Mouse (Mus musculus) myocyte (in vitro differentiated cells): Measurements from ENCODE around the gene a. TPM values are rescaled to one million over a fixed set of nuclear protein-coding genes. Genes with fewer than 3 reads are reported as not detected.
"Not testable (repeated sequence)": the region's sequence is repeated elsewhere in the genome, so short reads cannot be mapped to it uniquely, and the experiment has no call there.

Source experiments
- H3K27me3 ChIP-seq: one replicate; pipeline ENCODE4 v1.6.1; 2011; ENCODE audit not compliant: control insufficient read depth, insufficient read depth, insufficient read length
- H3K36me3 ChIP-seq: one replicate; pipeline ENCODE4 v1.6.1; 2011; ENCODE audit not compliant: control insufficient read depth, insufficient read depth
- H3K4me2 ChIP-seq: one replicate; pipeline ENCODE4 v1.6.1; 2011; ENCODE audit warnings: low read depth, control low read depth
- H3K4me3 ChIP-seq: one replicate; pipeline ENCODE4 v1.5.1; 2011; ENCODE audit warnings: mild to moderate bottlenecking, control low read depth, moderate library complexity
- H3K79me2 ChIP-seq: one replicate; pipeline ENCODE4 v1.6.1; 2011; ENCODE audit not compliant: control insufficient read depth, insufficient read depth
- H3ac ChIP-seq: one replicate; pipeline ENCODE4 v1.6.1; 2011; ENCODE audit not compliant: control insufficient read depth, insufficient read length
- CEBPB ChIP-seq: IDR thresholded peaks from 2 replicates; pipeline ENCODE4 v1.6.1; 2011; ENCODE audit warnings: mild to moderate bottlenecking, moderate library complexity; ENCODE audit not compliant: poor library complexity, insufficient read depth, severe bottlenecking
- E2F4 ChIP-seq: IDR thresholded peaks from one replicate; pipeline ENCODE4 v1.6.1; 2011; ENCODE audit warnings: mild to moderate bottlenecking, control low read depth, moderate library complexity; ENCODE audit not compliant: insufficient read depth
- MAX ChIP-seq: IDR thresholded peaks from one replicate; pipeline ENCODE4 v1.6.1; 2011; ENCODE audit warnings: low read depth, mild to moderate bottlenecking, control low read depth
- MYOD1 ChIP-seq, 3 experiments: IDR thresholded peaks; one replicate each; pipeline ENCODE4 v1.6.1; 2011; ENCODE audit warnings: control low read depth in 2 of 3, low read depth in 2 of 3, mild to moderate bottlenecking in 2 of 3, moderate library complexity in 1 of 3; ENCODE audit not compliant: insufficient read length in 2 of 3, control insufficient read depth in 1 of 3
- MYOG ChIP-seq, 3 experiments: IDR thresholded peaks; one replicate each; pipeline ENCODE4 v1.6.1; 2011; ENCODE audit warnings: control low read depth in 2 of 3, low read depth in 2 of 3, mild to moderate bottlenecking in 2 of 3; ENCODE audit not compliant: insufficient read length in 2 of 3, control insufficient read depth in 1 of 3, insufficient read depth in 1 of 3
- POLR2A ChIP-seq: IDR thresholded peaks from one replicate; pipeline ENCODE4 v1.6.1; 2011; ENCODE audit warnings: low read depth, mild to moderate bottlenecking, control low read depth, moderate library complexity; ENCODE audit not compliant: insufficient read length
- POLR2AphosphoS2 ChIP-seq: IDR thresholded peaks from one replicate; pipeline ENCODE4 v1.6.1; 2011; ENCODE audit warnings: low read depth, control low read depth; ENCODE audit not compliant: insufficient read length
- REST ChIP-seq: IDR thresholded peaks from one replicate; pipeline ENCODE4 v1.6.1; 2011; ENCODE audit warnings: mild to moderate bottlenecking, control low read depth, moderate library complexity; ENCODE audit not compliant: insufficient read depth, insufficient read length
- SRF ChIP-seq: IDR thresholded peaks from one replicate; pipeline ENCODE4 v1.6.1; 2011; ENCODE audit warnings: low read depth; ENCODE audit not compliant: control insufficient read depth, insufficient read length
- TCF12 ChIP-seq: IDR thresholded peaks from one replicate; pipeline ENCODE4 v1.6.1; 2011; ENCODE audit warnings: mild to moderate bottlenecking, control low read depth; ENCODE audit not compliant: poor library complexity, insufficient read depth, severe bottlenecking
- TCF3 ChIP-seq: IDR thresholded peaks from one replicate; pipeline ENCODE4 v1.6.1; 2011; ENCODE audit warnings: low read depth, control low read depth; ENCODE audit not compliant: insufficient read length
- USF1 ChIP-seq: IDR thresholded peaks from one replicate; pipeline ENCODE4 v1.6.1; 2011; ENCODE audit warnings: low read depth, mild to moderate bottlenecking, control low read depth, moderate library complexity
- polyA plus RNA-seq: library from polyadenylated mRNA; unstranded; fragments of >200 nt; fragmentation: generic; extraction: Trizol; gene quantifications from one replicate; pipeline ENCODE4 v1.2.1, GENCODE M21; 2012; ENCODE audit warnings: missing spikeins

a gene
- polyA plus RNA-seq, 1 experiment = not detected

- TF ChIP-seq REST (no peak), SRF (no peak), TCF3 (no peak), E2F4 (no peak), TCF12 (no peak), MYOG (IDR thresholded peaks at IDR 0.05; ENCODE audit: control insufficient read depth in 1 of 3, insufficient read depth in 1 of 3, insufficient read length in 2 of 3, low read depth in 2 of 3) (no peak), MYOD1 (IDR thresholded peaks at IDR 0.05; ENCODE audit: control insufficient read depth in 1 of 3, insufficient read length in 2 of 3, low read depth in 2 of 3) (no peak), POLR2AphosphoS2 (no peak), POLR2A (no peak), MAX (no peak), USF1 (no peak), CEBPB (no peak)
- Histone ChIP-seq H3K4me2 (no peak overlapping the region), H3K27me3 (no peaks in the 10 kb centered on the region), H3ac (no peak overlapping the region), H3K4me3 (no peak overlapping the region), H3K79me2 (peaks cover 49% of the 10 kb centered on the region), H3K36me3 (peaks cover 93% of the 10 kb centered on the region)
Measured at GRCm38 (mm10) chr2:154876621-154877020, 85.4 kb downstream of the a start.

DNA sequence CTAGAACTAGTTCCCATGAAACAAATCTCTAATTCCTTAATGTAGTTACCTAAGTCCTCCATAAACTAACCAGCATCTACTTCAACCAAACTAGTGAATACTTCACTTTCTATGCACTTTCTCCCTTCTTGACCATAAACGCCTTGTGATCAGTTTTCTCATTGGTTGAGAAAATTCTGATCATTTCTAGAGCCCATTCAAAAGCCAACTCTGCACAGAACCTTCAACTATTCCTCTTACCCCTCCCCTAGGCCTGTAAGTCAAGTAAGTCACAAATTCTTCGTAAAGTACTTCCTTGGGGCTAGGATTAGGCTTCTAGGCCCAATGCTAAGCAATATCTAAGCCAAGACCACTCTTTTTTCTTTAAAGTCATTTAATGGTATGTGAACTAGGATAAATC is 100.4 kb downstream of the a start:
- peaks cover 59% of the 10 kb centered on the region for H3K79me2 ChIP-seq
- no peaks in the 10 kb centered on the region for H3K27me3 ChIP-seq
- H3ac ChIP-seq = peak overlapping the region; percentile 88
- TF ChIP-seq POLR2AphosphoS2 = no peak
- no peak for TF ChIP-seq TCF12
- no peak for TF ChIP-seq MYOG (IDR thresholded peaks at IDR 0.05; ENCODE audit: control insufficient read depth in 1 of 3, insufficient read depth in 1 of 3, insufficient read length in 2 of 3, low read depth in 2 of 3)
- no peak for TF ChIP-seq E2F4
- no peak for TF ChIP-seq REST
- peak overlapping the region; percentile 100 for H3K4me3 ChIP-seq
- peaks cover 25% of the 10 kb centered on the region for H3K36me3 ChIP-seq
- H3K4me2 ChIP-seq = peak overlapping the region; percentile 64

DNA sequence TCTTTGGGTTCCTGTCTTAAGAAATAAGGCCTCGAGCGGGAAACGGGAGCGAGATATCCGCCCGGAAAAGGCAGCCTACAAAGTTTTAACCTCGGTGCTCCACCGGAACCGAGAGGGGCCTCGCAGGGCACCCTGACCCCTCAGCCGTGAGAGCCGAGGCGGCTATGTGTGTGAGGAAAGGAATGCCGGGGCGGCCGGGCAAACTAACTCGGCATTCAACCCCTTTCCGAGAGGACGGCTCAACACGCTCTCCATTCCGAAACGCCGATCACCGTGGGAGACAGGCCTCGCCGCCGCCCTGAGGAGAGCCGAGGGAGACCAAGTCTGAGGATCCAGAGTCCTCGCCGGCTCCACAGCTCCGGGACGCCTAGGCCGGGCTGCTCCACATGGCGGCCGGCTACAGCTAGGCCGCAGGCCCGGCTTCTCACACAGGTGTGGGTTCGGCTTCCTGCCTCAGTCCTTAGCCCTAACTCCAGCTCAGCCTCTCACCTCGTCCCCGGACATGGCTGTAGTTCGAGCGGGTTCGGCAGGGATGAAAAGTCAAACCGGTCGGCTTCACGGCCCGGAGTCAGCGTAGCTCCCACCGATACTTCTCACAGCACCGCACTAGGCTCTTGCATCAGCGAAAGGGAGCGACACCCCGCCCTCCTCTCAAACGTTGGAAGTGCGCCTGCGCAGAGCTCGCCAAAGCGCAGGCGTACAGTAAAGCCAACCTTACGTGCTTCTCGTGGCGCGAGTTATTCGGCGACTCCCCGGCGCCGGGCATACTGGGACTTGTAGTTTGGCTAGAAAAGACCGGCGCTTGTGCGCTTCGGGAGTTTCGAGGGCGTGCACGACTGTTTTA is 101.2 kb downstream of the a start, which contains the start of gene Eif2s2:
TSS of gene Eif2s2 (minus strand) at position 735 of the 844 bp plus-strand sequence.
- TF ChIP-seq POLR2AphosphoS2 (peak; percentile 79), MYOD1 (IDR thresholded peaks at IDR 0.05; ENCODE audit: control insufficient read depth in 1 of 3, insufficient read length in 2 of 3, low read depth in 2 of 3) (no peak), POLR2A (peak; percentile 66), CEBPB (peak; percentile 66), REST (no peak), E2F4 (peak; percentile 50), USF1 (no peak), MAX (no peak), TCF12 (no peak)
- peaks cover 17% of the 10 kb centered on the region for H3K36me3 ChIP-seq
- H3K4me3 ChIP-seq = peak within 1 kb of the TSS; percentile 100
- peak within 1 kb of the TSS; percentile 88 for H3ac ChIP-seq
- peaks cover 51% of the 10 kb centered on the region for H3K79me2 ChIP-seq
- H3K27me3 ChIP-seq = no peaks in the 10 kb centered on the region
- H3K4me2 ChIP-seq = peak within 1 kb of the TSS; percentile 92

DNA sequence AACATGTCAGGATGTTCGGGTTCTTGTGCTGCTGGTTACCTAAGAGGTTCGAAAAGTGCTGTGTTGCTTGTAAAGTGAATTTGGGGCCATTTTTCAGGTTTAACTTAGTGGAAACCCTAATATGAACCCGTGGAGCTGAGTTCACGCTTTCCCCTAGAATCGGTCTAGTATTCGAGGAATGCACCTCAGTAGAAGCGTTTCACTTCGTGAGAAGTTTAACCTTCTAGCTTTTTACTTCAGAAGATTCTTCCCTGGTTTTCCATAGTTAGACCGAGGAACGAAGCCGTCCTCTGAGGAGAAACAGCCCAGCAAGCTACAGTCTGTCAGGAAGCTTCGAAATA is 101.8 kb downstream of the a start:
- H3K4me2 ChIP-seq = peak overlapping the region; percentile 92
- H3K27me3 ChIP-seq = no peaks in the 10 kb centered on the region
- H3K79me2 ChIP-seq = peaks cover 45% of the 10 kb centered on the region
- peak overlapping the region; percentile 88 for H3ac ChIP-seq
- peak overlapping the region; percentile 100 for H3K4me3 ChIP-seq
- H3K36me3 ChIP-seq = peaks cover 11% of the 10 kb centered on the region
- TF ChIP-seq MAX = no peak
- no peak for TF ChIP-seq MYOG (IDR thresholded peaks at IDR 0.05; ENCODE audit: control insufficient read depth in 1 of 3, insufficient read depth in 1 of 3, insufficient read length in 2 of 3, low read depth in 2 of 3)
- no peak for TF ChIP-seq E2F4
- TF ChIP-seq CEBPB = no peak

GRCm38 (mm10) chr2:154893548-154893947 is 102.3 kb downstream of the a start:
- H3K79me2 ChIP-seq = peaks cover 40% of the 10 kb centered on the region
- H3ac ChIP-seq = no peak overlapping the region
- peak overlapping the region; percentile 100 for H3K4me3 ChIP-seq
- H3K4me2 ChIP-seq = peak overlapping the region; percentile 92
- H3K27me3 ChIP-seq = no peaks in the 10 kb centered on the region
- no peak for TF ChIP-seq REST
- TF ChIP-seq TCF12 = no peak
- no peak for TF ChIP-seq CEBPB
- no peak for TF ChIP-seq SRF
- TF ChIP-seq USF1 = no peak
- TF ChIP-seq E2F4 = no peak
- TF ChIP-seq POLR2A = no peak
- TF ChIP-seq POLR2AphosphoS2 = no peak
- no peak for TF ChIP-seq MAX
- TF ChIP-seq TCF3 = no peak
- no peak for TF ChIP-seq MYOD1 (IDR thresholded peaks at IDR 0.05; ENCODE audit: control insufficient read depth in 1 of 3, insufficient read length in 2 of 3, low read depth in 2 of 3)
- TF ChIP-seq MYOG (IDR thresholded peaks at IDR 0.05; ENCODE audit: control insufficient read depth in 1 of 3, insufficient read depth in 1 of 3, insufficient read length in 2 of 3, low read depth in 2 of 3) = no peak
- H3K36me3 ChIP-seq = peaks cover 6% of the 10 kb centered on the region

DNA sequence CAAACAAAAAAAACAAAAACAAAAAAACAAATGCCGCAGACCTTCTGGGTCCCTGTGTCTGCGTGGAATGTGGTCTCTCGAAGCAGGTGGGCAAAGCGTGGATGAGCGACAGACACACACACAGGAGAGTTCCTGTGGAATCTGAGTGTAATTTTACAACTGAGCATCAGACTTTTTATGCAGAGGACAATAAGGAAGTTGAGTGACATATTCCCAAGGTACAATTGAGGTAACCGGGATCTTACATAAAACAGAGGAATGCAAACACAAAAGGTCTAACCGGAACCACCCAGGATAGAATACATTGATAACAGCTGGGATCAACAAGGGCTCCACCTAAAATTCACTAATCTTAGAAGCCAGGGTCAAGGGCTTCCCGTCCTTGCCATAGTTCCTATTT is 107.8 kb downstream of the a start:
- not testable (repeated sequence) for H3K79me2 ChIP-seq, H3K36me3 ChIP-seq, H3ac ChIP-seq, H3K27me3 ChIP-seq, H3K4me2 ChIP-seq, H3K4me3 ChIP-seq

- H3K4me3 ChIP-seq, H3ac ChIP-seq, H3K4me2 ChIP-seq, H3K36me3 ChIP-seq, H3K27me3 ChIP-seq, H3K79me2 ChIP-seq: not testable (repeated sequence)
Measured at GRCm38 (mm10) chr2:154899412-154899811, 108.2 kb downstream of the a start.
